Mouse (Mus musculus) CH12.LX (cell line): ENCODE data around the gene Pdpk1. TPM values are rescaled to one million over a fixed set of nuclear protein-coding genes. Genes with fewer than 3 reads are reported as not detected.
A peak's percentile ranks its signal among the peaks of the same experiment; 100 is the strongest.

Experiments
- DNase-seq: peaks from one replicate; pipeline ENCODE4 v3.0.0-alpha.2; 2013; ENCODE audit errors: extremely low read depth
- H3K27ac ChIP-seq: 2 replicates; pipeline ENCODE4 v1.5.1; 2012; ENCODE audit warnings: low read depth, mild to moderate bottlenecking, control low read depth, moderate library complexity; ENCODE audit not compliant: insufficient read depth
- H3K27me3 ChIP-seq: replicated peaks from 2 replicates; pipeline ENCODE3; 2012; ENCODE audit warnings: inconsistent platforms
- H3K36me3 ChIP-seq, 2 experiments: replicated peaks in 1 of 2; 2 replicates each; pipeline versions ENCODE3 to v1.6.1; 2012; ENCODE audit warnings: inconsistent platforms in 1 of 2, low read length in 1 of 2, mild to moderate bottlenecking in 1 of 2, mixed read lengths in 1 of 2, moderate library complexity in 1 of 2; ENCODE audit not compliant: control insufficient read depth in 1 of 2, insufficient read depth in 1 of 2
- H3K4me1 ChIP-seq, 2 experiments: 2 replicates each; pipeline ENCODE4 v1.6.1; 2012; ENCODE audit warnings: inconsistent platforms in 1 of 2, moderate library complexity in 1 of 2; ENCODE audit not compliant: insufficient read depth in 2 of 2, control insufficient read depth in 1 of 2
- H3K4me2 ChIP-seq: 2 replicates; pipeline ENCODE4 v1.6.1; 2012; ENCODE audit warnings: low read depth, mild to moderate bottlenecking, control low read depth; ENCODE audit not compliant: poor library complexity, insufficient read depth, severe bottlenecking
- H3K4me3 ChIP-seq, 3 experiments: fragments of 150-350 bp in 1 of 3; sonication (generic) in 1 of 3; replicated peaks in 1 of 3; 2 replicates each; pipeline versions ENCODE3 to v1.5.1; 2011 to 2012; ENCODE audit warnings: low read depth in 2 of 3, low read length in 2 of 3, mild to moderate bottlenecking in 2 of 3, moderate library complexity in 2 of 3, control low read depth in 1 of 3, improper control_type of control experiment in 1 of 3, inconsistent platforms in 1 of 3, mixed read lengths in 1 of 3; ENCODE audit not compliant: poor library complexity in 1 of 3
- H3K79me2 ChIP-seq: replicated peaks from 2 replicates; pipeline ENCODE4 v1.6.1; 2012; ENCODE audit warnings: mild to moderate bottlenecking, moderate library complexity; ENCODE audit not compliant: control insufficient read depth, poor library complexity, insufficient read depth, severe bottlenecking; ENCODE audit errors: extremely low read depth
- H3K9ac ChIP-seq: 2 replicates; pipeline ENCODE4 v1.6.1; 2012; ENCODE audit warnings: low read depth, mild to moderate bottlenecking, control low read depth, moderate library complexity; ENCODE audit not compliant: insufficient read depth
- H3K9me3 ChIP-seq: replicated peaks from 2 replicates; pipeline ENCODE3; 2012; ENCODE audit warnings: low read length, inconsistent platforms, mixed read lengths
- BHLHE40 ChIP-seq: IDR thresholded peaks from 2 replicates; pipeline ENCODE4 v1.6.1; 2011; ENCODE audit warnings: mild to moderate bottlenecking, low read depth, low read length, improper control_type of control experiment
- CTCF ChIP-seq, 2 experiments: IDR thresholded peaks in 1 of 2; conservative IDR thresholded peaks in 1 of 2; 2 replicates each; pipeline ENCODE4 v1.5.1; 2011 to 2012; ENCODE audit warnings: low read depth in 2 of 2, low read length in 2 of 2, improper control_type of control experiment in 1 of 2, inconsistent platforms in 1 of 2, mild to moderate bottlenecking in 1 of 2, moderate library complexity in 1 of 2
- IRF4 ChIP-seq: IDR thresholded peaks from 2 replicates; pipeline ENCODE4 v1.6.1; 2014; ENCODE audit warnings: low read depth, mild to moderate bottlenecking, inconsistent platforms, low read length, improper control_type of control experiment
- MAFK ChIP-seq: IDR thresholded peaks from 2 replicates; pipeline ENCODE4 v1.6.1; 2011; ENCODE audit warnings: low read length, improper control_type of control experiment; ENCODE audit not compliant: insufficient replicate concordance
- MAX ChIP-seq: IDR thresholded peaks from 2 replicates; pipeline ENCODE4 v1.6.1; 2011; ENCODE audit warnings: low read length, improper control_type of control experiment
- MXI1 ChIP-seq: IDR thresholded peaks from 2 replicates; pipeline ENCODE4 v1.6.1; 2011; ENCODE audit warnings: mild to moderate bottlenecking, low read depth, low read length, improper control_type of control experiment
- POLR2A ChIP-seq: IDR thresholded peaks from 2 replicates; pipeline ENCODE4 v1.6.1; 2011; ENCODE audit warnings: low read depth, mild to moderate bottlenecking, improper control_type of control experiment, low read length
- RAD21 ChIP-seq: IDR thresholded peaks from 2 replicates; pipeline ENCODE4 v1.6.1; 2011; ENCODE audit warnings: low read depth, mild to moderate bottlenecking, low read length, improper control_type of control experiment, moderate library complexity
- RCOR1 ChIP-seq: conservative IDR thresholded peaks from 2 replicates; pipeline ENCODE4 v1.6.1; 2012; ENCODE audit warnings: low read depth, mild to moderate bottlenecking, inconsistent platforms, low read length, improper control_type of control experiment
- SIN3A ChIP-seq: IDR thresholded peaks from 2 replicates; pipeline ENCODE4 v1.6.1; 2012; ENCODE audit warnings: low read length, improper control_type of control experiment, inconsistent platforms
- SMC3 ChIP-seq: IDR thresholded peaks from 2 replicates; pipeline ENCODE4 v1.6.1; 2011; ENCODE audit warnings: low read depth, low read length, improper control_type of control experiment
- TBP ChIP-seq: conservative IDR thresholded peaks from 2 replicates; pipeline ENCODE4 v1.6.1; 2011; ENCODE audit warnings: low read depth, low read length, improper control_type of control experiment
- TCF12 ChIP-seq: IDR thresholded peaks from 2 replicates; pipeline ENCODE4 v1.6.1; 2014; ENCODE audit warnings: low read depth, mild to moderate bottlenecking, inconsistent platforms, low read length, improper control_type of control experiment
- USF1 ChIP-seq: IDR thresholded peaks from 2 replicates; pipeline ENCODE4 v1.6.1; 2014; ENCODE audit warnings: low read depth, mild to moderate bottlenecking, inconsistent platforms, low read length, improper control_type of control experiment
- USF2 ChIP-seq: conservative IDR thresholded peaks from 2 replicates; pipeline ENCODE4 v1.6.1; 2011; ENCODE audit warnings: low read depth, low read length, improper control_type of control experiment
- ZC3H11A ChIP-seq: IDR thresholded peaks from 2 replicates; pipeline ENCODE4 v1.6.1; 2012; ENCODE audit warnings: low read depth, mild to moderate bottlenecking, inconsistent platforms, low read length, improper control_type of control experiment
- dilution Hi-C: fragments of 300-500 bp; cut with MboI; formaldehyde crosslinking; loops from 2 replicates; pipeline ENCODE4 v1.14.3; 2020; ENCODE audit warnings: low sequenced_read_pairs; ENCODE audit not compliant: extremely low pct_unique_long_range_greater_than_20kb, extremely low pct_ligation_motif_present
- in situ Hi-C: fragments of 300-500 bp; cut with MboI; formaldehyde crosslinking; loops from 3 replicates; pipeline ENCODE4 v1.14.3; 2019; ENCODE audit warnings: low sequenced_read_pairs, low pct_ligation_motif_present, low pct_unique_long_range_greater_than_20kb, mixed read lengths
- polyA plus RNA-seq: library from polyadenylated mRNA; unstranded; fragments of >175 nt; gene quantifications from 2 replicates; pipeline ENCODE4 v1.2.1, GENCODE M21; 2012; ENCODE audit warnings: low read depth; ENCODE audit not compliant: insufficient read length
- total RNA-seq, 2 experiments: library from RNA; depleted of rRNA; stranded (reverse); fragments of 300-350 nt in 1 of 2; fragments of >200 nt in 1 of 2; gene quantifications; 2 replicates each; pipeline ENCODE4 v1.2.3; 2012 to 2014

The Pdpk1 gene
- total and polyA plus RNA-seq, 3 experiments, result 12.2 to 17.0 (median 15.9) TPM

- Histone ChIP-seq H3K4me2 (no peak within 1 kb of the TSS), H3K27ac (no peak within 1 kb of the TSS), H3K9me3 (no peaks in the 10 kb centered on the region), H3K79me2 (peaks cover 20% of the 10 kb centered on the region), H3K36me3 (peaks cover 33 to 47% of the 10 kb centered on the region in 2 experiments), H3K9ac (no peak within 1 kb of the TSS), H3K27me3 (no peaks in the 10 kb centered on the region), H3K4me3 (no peak within 1 kb of the TSS), H3K4me1 (peaks cover 3 to 26% of the 10 kb centered on the region in 2 experiments)
- dilution Hi-C loops, result no loop called here
- no peak for DNase-seq
- TF ChIP-seq MXI1 (no peak), BHLHE40 (peak; percentile 55), USF2 (peak; percentile 79), USF1 (peak; percentile 77)
- in situ Hi-C loops, result no loop called here
Measured at GRCm38 (mm10) chr17:24163176-24163962, 12.6 kb upstream of the Pdpk1 start, which contains the start of gene Amdhd2. Gene Amdhd2 (minus strand): TSS chr17:24163766.

- H3K4me1 ChIP-seq, result peaks cover under 1 to 22% of the 10 kb centered on the region in 2 experiments
- no peak for DNase-seq
- TF ChIP-seq TBP (no peak), SMC3 (no peak), IRF4 (no peak), RAD21 (no peak), MAFK (no peak), TCF12 (no peak), RCOR1 (no peak), ZC3H11A (no peak), CTCF (conservative IDR thresholded peaks at IDR 0.05 in 1 of 2, IDR thresholded peaks at IDR 0.05 in 1 of 2; ENCODE audit: low read depth in 2 of 2, low read length in 2 of 2) (no peak), POLR2A (no peak), MAX (no peak), SIN3A (no peak)
- no peak overlapping the region for H3K27ac ChIP-seq
- in situ Hi-C loops (no loop called here), dilution Hi-C loops (no loop called here)
- no peaks in the 10 kb centered on the region for H3K27me3 ChIP-seq
- no peak overlapping the region for H3K4me2 ChIP-seq
- H3K9me3 ChIP-seq, result no peaks in the 10 kb centered on the region
- peaks cover 30 to 43% of the 10 kb centered on the region in 2 experiments for H3K36me3 ChIP-seq
- H3K4me3 ChIP-seq, result no peak overlapping the region
- H3K79me2 ChIP-seq, result peaks cover 13% of the 10 kb centered on the region
- H3K9ac ChIP-seq, result no peak overlapping the region
Measured at GRCm38 (mm10) chr17:24162584-24163175, 12.0 kb upstream of the Pdpk1 start.
